Mouse (Mus musculus) midbrain, embryonic 10.5 days (tissue): ENCODE measurements around the gene Cnnm4. TPM values are rescaled to one million over a fixed set of nuclear protein-coding genes. Genes with fewer than 3 reads are reported as not detected.

Experiments
- DNase-seq: peaks from one replicate; pipeline ENCODE4 v3.0.0-alpha.2; 2017; ENCODE audit warnings: low spot score
- H3K27ac ChIP-seq: fragments of 300-500 bp; sonication (generic); replicated peaks from 2 replicates; pipeline ENCODE4 v1.5.1; 2016; ENCODE audit warnings: mild to moderate bottlenecking
- H3K27me3 ChIP-seq: fragments of 300-500 bp; sonication (generic); 2 replicates; pipeline ENCODE4 v1.6.1; 2016; ENCODE audit warnings: low read depth, mild to moderate bottlenecking; ENCODE audit not compliant: poor library complexity, severe bottlenecking
- H3K36me3 ChIP-seq: fragments of 300-500 bp; sonication (generic); 2 replicates; pipeline ENCODE4 v1.6.1; 2016; ENCODE audit warnings: mild to moderate bottlenecking, moderate library complexity
- H3K4me1 ChIP-seq: fragments of 300-500 bp; sonication (generic); 2 replicates; pipeline ENCODE4 v1.6.1; 2016
- H3K4me3 ChIP-seq: fragments of 300-500 bp; sonication (generic); 2 replicates; pipeline ENCODE4 v1.5.1; 2016; ENCODE audit warnings: mild to moderate bottlenecking, moderate library complexity
- H3K9me3 ChIP-seq: fragments of 300-500 bp; sonication (generic); replicated peaks from 2 replicates; pipeline ENCODE4 v1.6.1; 2016; ENCODE audit warnings: mild to moderate bottlenecking
- WGBS: fragments of 180-500 bp; shearing (Covaris S2); methylation state at CpG from one replicate; pipeline ENCODE4 v1.1.7; 2016; 5-methylcytosine and 5-hydroxymethylcytosine counted together
- polyA plus RNA-seq: library from polyadenylated mRNA; unstranded; fragments of >200 nt; fragmentation: Nextera tagmentation; extraction: Ambion mirVana; gene quantifications from 2 replicates; pipeline ENCODE4 v1.2.1, GENCODE M21; 2016

The Cnnm4 gene
- polyA plus RNA-seq, 1 experiment from 2014 or later: 15.5 TPM

GRCm38 (mm10) chr1:36478343-36478795, 6.9 kb downstream of the Cnnm4 start:
- 59% methylated on average over 2 of the region's 2 CpGs for WGBS
- DNase-seq: no peak

GRCm38 (mm10) chr1:36479903-36480899, 8.8 kb downstream of the Cnnm4 start:
- WGBS: 93% methylated on average over 12 of the region's 12 CpGs
- H3K27ac ChIP-seq: no peak overlapping the region
- H3K9me3 ChIP-seq: no peaks in the 10 kb centered on the region
- no peak for DNase-seq
- no peaks in the 10 kb centered on the region; the same call in 1 of the 2 replicates for H3K27me3 ChIP-seq
- no peaks in the 10 kb centered on the region for H3K36me3 ChIP-seq
- H3K4me3 ChIP-seq: no peak overlapping the region
- H3K4me1 ChIP-seq: peaks cover 34% of the 10 kb centered on the region

More at GRCm38 (mm10) chr1:36478343-36478795, 6.9 kb downstream of the Cnnm4 start:
- no peaks in the 10 kb centered on the region for H3K27me3 ChIP-seq
- no peaks in the 10 kb centered on the region for H3K36me3 ChIP-seq
- H3K4me1 ChIP-seq: peaks cover 49% of the 10 kb centered on the region
- H3K4me3 ChIP-seq: no peak overlapping the region
- no peak overlapping the region for H3K27ac ChIP-seq
- no peaks in the 10 kb centered on the region for H3K9me3 ChIP-seq

- H3K36me3 ChIP-seq: no peaks in the 10 kb centered on the region
- H3K4me3 ChIP-seq: no peak overlapping the region
- no peak for DNase-seq
- no peaks in the 10 kb centered on the region for H3K9me3 ChIP-seq
- H3K4me1 ChIP-seq: peaks cover 25% of the 10 kb centered on the region
- H3K27ac ChIP-seq: no peak overlapping the region
- 85% methylated on average over 4 of the region's 4 CpGs for WGBS
- no peaks in the 10 kb centered on the region; the same call in 1 of the 2 replicates for H3K27me3 ChIP-seq
Observed at GRCm38 (mm10) chr1:36483825-36484224, 12.4 kb downstream of the Cnnm4 start.

- H3K9me3 ChIP-seq: no peaks in the 10 kb centered on the region
- no peak overlapping the region for H3K4me3 ChIP-seq
- peaks cover 22% of the 10 kb centered on the region for H3K4me1 ChIP-seq
- no peaks in the 10 kb centered on the region; the same call in 1 of the 2 replicates for H3K27me3 ChIP-seq
- H3K27ac ChIP-seq: no peak overlapping the region
- 90% methylated on average over 7 of the region's 7 CpGs for WGBS
- H3K36me3 ChIP-seq: no peaks in the 10 kb centered on the region
- no peak for DNase-seq
Observed at GRCm38 (mm10) chr1:36485080-36485479, 13.7 kb downstream of the Cnnm4 start.

- Histone ChIP-seq H3K4me1 (peaks cover 24% of the 10 kb centered on the region), H3K27ac (no peak overlapping the region), H3K36me3 (no peaks in the 10 kb centered on the region), H3K4me3 (no peak overlapping the region), H3K27me3 (no peaks in the 10 kb centered on the region; the same call in 1 of the 2 replicates), H3K9me3 (no peaks in the 10 kb centered on the region)
- DNase-seq: peak; percentile 23
- 59% methylated on average over 9 of the region's 9 CpGs for WGBS
Observed at GRCm38 (mm10) chr1:36487111-36487510, 15.7 kb downstream of the Cnnm4 start.

- DNase-seq: no peak
- no peak overlapping the region for H3K27ac ChIP-seq
- no peaks in the 10 kb centered on the region for H3K36me3 ChIP-seq
- H3K27me3 ChIP-seq: no peaks in the 10 kb centered on the region; the same call in 1 of the 2 replicates
- H3K4me3 ChIP-seq: no peak overlapping the region
- 76% methylated on average over 6 of the region's 6 CpGs for WGBS
- H3K4me1 ChIP-seq: peaks cover 32% of the 10 kb centered on the region
- no peaks in the 10 kb centered on the region for H3K9me3 ChIP-seq
Observed at GRCm38 (mm10) chr1:36489661-36490060, 18.2 kb downstream of the Cnnm4 start.

- Histone ChIP-seq H3K9me3 (no peaks in the 10 kb centered on the region), H3K27me3 (no peaks in the 10 kb centered on the region), H3K4me1 (peaks cover 18% of the 10 kb centered on the region), H3K4me3 (no peak overlapping the region), H3K27ac (peak overlapping the region; percentile 65), H3K36me3 (no peaks in the 10 kb centered on the region)
- 49% methylated on average over 9 of the region's 9 CpGs for WGBS
- DNase-seq: peak; percentile 44
Observed at GRCm38 (mm10) chr1:36492416-36493139, 21.2 kb downstream of the Cnnm4 start.

- no peak overlapping the region for H3K4me3 ChIP-seq
- H3K27me3 ChIP-seq: no peaks in the 10 kb centered on the region
- 74% methylated on average over 6 of the region's 6 CpGs for WGBS
- peaks cover under 1% of the 10 kb centered on the region; the same call in 1 of the 2 replicates for H3K36me3 ChIP-seq
- H3K9me3 ChIP-seq: no peaks in the 10 kb centered on the region
- H3K27ac ChIP-seq: no peak overlapping the region
- DNase-seq: no peak
- H3K4me1 ChIP-seq: peaks cover 13% of the 10 kb centered on the region
Observed at GRCm38 (mm10) chr1:36493299-36493698, 21.9 kb downstream of the Cnnm4 start.

- 77% methylated on average over 2 of the region's 2 CpGs for WGBS
- H3K4me3 ChIP-seq: no peak overlapping the region
- peaks cover 13% of the 10 kb centered on the region for H3K4me1 ChIP-seq
- no peak overlapping the region for H3K27ac ChIP-seq
- no peaks in the 10 kb centered on the region for H3K27me3 ChIP-seq
- H3K9me3 ChIP-seq: no peaks in the 10 kb centered on the region
- DNase-seq: no peak
- peaks cover 23% of the 10 kb centered on the region for H3K36me3 ChIP-seq
Observed at GRCm38 (mm10) chr1:36496719-36497118, 25.3 kb downstream of the Cnnm4 start.

GRCm38 (mm10) chr1:36497312-36497711, 25.9 kb downstream of the Cnnm4 start:
- Histone ChIP-seq H3K9me3 (no peaks in the 10 kb centered on the region), H3K36me3 (peaks cover 23% of the 10 kb centered on the region), H3K27ac (no peak overlapping the region), H3K27me3 (no peaks in the 10 kb centered on the region), H3K4me1 (peaks cover 8% of the 10 kb centered on the region), H3K4me3 (no peak overlapping the region)
- no peak for DNase-seq
- WGBS: 83% methylated on average over 2 of the region's 2 CpGs

GRCm38 (mm10) chr1:36501261-36501660, 29.8 kb downstream of the Cnnm4 start:
- Histone ChIP-seq H3K27ac (no peak overlapping the region), H3K27me3 (no peaks in the 10 kb centered on the region), H3K9me3 (no peaks in the 10 kb centered on the region), H3K4me1 (no peaks in the 10 kb centered on the region), H3K36me3 (peaks cover 37% of the 10 kb centered on the region), H3K4me3 (no peak overlapping the region)
- 10% methylated on average over 3 of the region's 3 CpGs for WGBS
- peak; percentile 73 for DNase-seq

- Histone ChIP-seq H3K4me3 (no peak overlapping the region), H3K4me1 (peaks cover 8% of the 10 kb centered on the region), H3K27me3 (no peaks in the 10 kb centered on the region), H3K27ac (no peak overlapping the region), H3K9me3 (no peaks in the 10 kb centered on the region), H3K36me3 (peaks cover 22% of the 10 kb centered on the region)
- 90% methylated on average over 5 of the region's 5 CpGs for WGBS
- DNase-seq: no peak
Observed at GRCm38 (mm10) chr1:36508238-36508637, 36.8 kb downstream of the Cnnm4 start.
